Mouse (Mus musculus) regulatory T cell (primary cell): ENCODE data around the gene Cdca7l.
"Not testable (repeated sequence)": the region's sequence is repeated elsewhere in the genome, so short reads cannot be mapped to it uniquely, and the experiment has no call there.

Source experiments
- in situ Hi-C: fragments of 300-600 bp; cut with MboI, MseI; formaldehyde crosslinking; loops from one replicate; pipeline ENCODE4 v1.15.1; 2025; ENCODE audit warnings: high pct_unique_total_duplicates

Cdca7l gene

GRCm38 (mm10) chr12:117803989-117804388, at the start of gene Cdca7l:
Gene Cdca7l (plus strand): TSS chr12:117804289.
- in situ Hi-C loops, result not testable (repeated sequence)

- in situ Hi-C loops, result no loop called here
Measured at GRCm38 (mm10) chr12:117756010-117756409, 48.1 kb upstream of the Cdca7l start.

GRCm38 (mm10) chr12:117760373-117760772, 43.7 kb upstream of the Cdca7l start:
- in situ Hi-C loops, result loop anchor here (5.0 kb wide), 1 partner anchor 358 kb away; no protein-coding TSS in a partner anchor

GRCm38 (mm10) chr12:117760846-117761245, 43.2 kb upstream of the Cdca7l start:
- in situ Hi-C loops, result loop anchor here (5.0 kb wide), 1 partner anchor 359 kb away; no protein-coding TSS in a partner anchor

- in situ Hi-C loops, result loop anchor here (5.0 kb wide), 1 partner anchor 359 kb away; no protein-coding TSS in a partner anchor
Measured at GRCm38 (mm10) chr12:117761698-117762097, 42.4 kb upstream of the Cdca7l start.

GRCm38 (mm10) chr12:117763247-117763646, 40.8 kb upstream of the Cdca7l start:
- in situ Hi-C loops, result loop anchor here (5.0 kb wide), 1 partner anchor 361 kb away; no protein-coding TSS in a partner anchor

- in situ Hi-C loops, result loop anchor here (5.0 kb wide), 2 partner anchors 183 to 363 kb away; no protein-coding TSS in a partner anchor
Measured at GRCm38 (mm10) chr12:117764839-117765238, 39.2 kb upstream of the Cdca7l start.

- in situ Hi-C loops, result loop anchor here (5.0 kb wide), 1 partner anchor 187 kb away; no protein-coding TSS in a partner anchor
Measured at GRCm38 (mm10) chr12:117769113-117769512, 35.0 kb upstream of the Cdca7l start.

- in situ Hi-C loops, result no loop called here
Measured at GRCm38 (mm10) chr12:117770211-117770610, 33.9 kb upstream of the Cdca7l start.

GRCm38 (mm10) chr12:117771156-117771555, 32.9 kb upstream of the Cdca7l start:
- in situ Hi-C loops, result no loop called here

- in situ Hi-C loops, result no loop called here
Measured at GRCm38 (mm10) chr12:117772638-117773037, 31.5 kb upstream of the Cdca7l start.

- in situ Hi-C loops, result no loop called here
Measured at GRCm38 (mm10) chr12:117776841-117777240, 27.2 kb upstream of the Cdca7l start.

- in situ Hi-C loops, result no loop called here
Measured at GRCm38 (mm10) chr12:117781360-117781759, 22.7 kb upstream of the Cdca7l start.

- in situ Hi-C loops, result no loop called here
Measured at GRCm38 (mm10) chr12:117783426-117783825, 20.7 kb upstream of the Cdca7l start.

GRCm38 (mm10) chr12:117786621-117787020, 17.5 kb upstream of the Cdca7l start:
- in situ Hi-C loops, result no loop called here

- in situ Hi-C loops, result no loop called here
Measured at GRCm38 (mm10) chr12:117788513-117789011, 15.5 kb upstream of the Cdca7l start.

- in situ Hi-C loops, result no loop called here
Measured at GRCm38 (mm10) chr12:117789017-117789416, 15.1 kb upstream of the Cdca7l start.

GRCm38 (mm10) chr12:117795303-117795702, 8.8 kb upstream of the Cdca7l start:
- in situ Hi-C loops, result no loop called here

- in situ Hi-C loops, result no loop called here
Measured at GRCm38 (mm10) chr12:117805576-117805975, 1.5 kb downstream of the Cdca7l start.

- in situ Hi-C loops, result no loop called here
Measured at GRCm38 (mm10) chr12:117806007-117806451, 1.9 kb downstream of the Cdca7l start.

- in situ Hi-C loops, result no loop called here
Measured at GRCm38 (mm10) chr12:117806470-117806869, 2.4 kb downstream of the Cdca7l start.

GRCm38 (mm10) chr12:117807637-117808036, 3.5 kb downstream of the Cdca7l start:
- in situ Hi-C loops, result no loop called here
